Mouse (Mus musculus) fat pad, adult 2 months (tissue): Measurements from ENCODE around the gene Gbgt1.
"Not testable (repeated sequence)": the region's sequence is repeated elsewhere in the genome, so short reads cannot be mapped to it uniquely, and the experiment has no call there.

Source experiments
- DNase-seq: peaks from one replicate; pipeline ENCODE4 v3.0.0-alpha.2; 2011; ENCODE audit warnings: low read depth, low spot score; ENCODE audit errors: extremely low read depth

The Gbgt1 gene

DNA sequence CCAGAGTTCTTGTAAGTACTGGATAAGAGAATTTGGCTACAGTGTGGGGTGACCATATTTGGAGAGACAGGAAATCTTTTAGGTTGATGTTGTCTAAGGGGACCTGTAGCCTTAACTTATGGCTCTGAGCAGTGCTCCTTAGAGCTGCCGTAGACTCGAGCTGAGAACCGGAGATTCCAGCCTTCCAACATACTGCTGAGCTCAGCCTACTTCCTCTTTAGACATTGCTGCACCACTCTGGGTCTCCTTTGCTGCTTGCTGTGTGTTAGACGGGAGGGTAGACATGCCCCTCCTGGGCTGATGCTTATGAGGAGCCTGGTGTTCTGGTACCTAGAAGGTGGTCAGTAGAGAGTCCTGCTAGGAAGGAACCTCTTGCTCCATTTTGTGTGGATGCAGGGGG is 1.7 kb downstream of the Gbgt1 start:
- no peak for DNase-seq

DNA sequence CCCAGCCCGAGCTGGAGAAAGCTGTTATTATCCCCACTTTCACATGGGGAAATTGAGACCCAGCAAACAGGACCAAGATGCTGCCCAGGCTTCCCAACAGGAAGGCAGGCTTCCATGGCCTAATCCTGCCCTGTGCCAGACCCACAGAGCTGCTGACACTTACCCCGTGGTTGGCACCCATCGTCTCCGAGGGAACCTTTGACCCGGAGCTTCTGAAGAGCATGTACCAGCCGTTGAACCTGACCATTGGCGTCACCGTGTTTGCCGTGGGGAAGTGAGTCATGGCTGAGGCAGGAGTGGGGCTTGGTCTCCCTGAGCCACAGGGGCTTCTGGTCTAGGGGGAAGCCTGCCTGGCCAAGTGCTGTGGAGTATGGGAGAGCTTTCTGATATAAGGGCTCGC is 6.3 kb downstream of the Gbgt1 start:
- DNase-seq, result no peak

GRCm38 (mm10) chr2:28504676-28505075 is 8.0 kb downstream of the Gbgt1 start:
- no peak for DNase-seq

GRCm38 (mm10) chr2:28505795-28506194 is 9.1 kb downstream of the Gbgt1 start, which contains the start of gene Gm10134:
Gene Gm10134, plus strand, starts transcription at chr2:28506095.
- DNase-seq, result no peak

- no peak for DNase-seq
These were observed 9.6 kb downstream of the Gbgt1 start for GRCm38 (mm10) chr2:28506291-28506690.

GRCm38 (mm10) chr2:28511600-28511999 is 14.9 kb downstream of the Gbgt1 start:
- DNase-seq, result not testable (repeated sequence)

GRCm38 (mm10) chr2:28512798-28513401 is 16.2 kb downstream of the Gbgt1 start, which contains the start of gene Ralgds:
Gene Ralgds, plus strand, starts transcription at chr2:28513125.
- DNase-seq, result no peak

GRCm38 (mm10) chr2:28513431-28514370 is 17.0 kb downstream of the Gbgt1 start:
- DNase-seq, result no peak

- DNase-seq, result no peak
These were observed 17.8 kb downstream of the Gbgt1 start for GRCm38 (mm10) chr2:28514489-28514888.

DNA sequence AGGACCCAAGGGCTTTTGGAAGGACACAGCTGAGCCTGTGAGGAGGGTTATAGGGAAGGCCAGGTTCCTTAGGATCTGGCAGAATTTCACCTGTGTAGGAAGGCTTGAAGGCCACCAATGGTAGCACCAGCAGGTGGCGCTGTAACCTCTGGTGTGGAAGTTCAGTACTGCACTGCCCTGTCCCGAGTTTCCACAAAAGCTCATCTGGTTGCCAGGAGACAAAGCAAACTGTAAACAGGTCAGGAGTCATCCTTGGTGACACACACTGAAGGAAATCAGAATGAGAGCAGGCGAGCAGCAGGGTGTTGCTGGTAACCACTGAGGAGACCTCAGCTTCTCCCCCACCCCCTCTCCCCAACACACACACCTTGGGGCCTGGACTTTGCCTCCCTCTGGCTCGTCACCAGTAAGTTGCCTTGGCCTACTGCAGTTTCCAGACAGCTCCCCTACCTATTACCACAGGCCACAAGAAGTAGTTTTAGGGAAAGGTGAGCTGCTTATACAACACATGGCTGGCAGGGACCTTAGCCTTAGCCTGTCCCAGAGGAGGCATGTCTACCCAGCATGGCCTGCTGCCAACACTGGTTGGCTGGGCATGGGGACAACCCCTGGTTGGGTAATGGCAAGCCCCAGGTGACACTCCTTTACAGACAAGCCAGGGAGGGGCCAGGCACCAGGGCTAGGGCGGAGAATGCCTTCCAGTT is 20.7 kb downstream of the Gbgt1 start:
- DNase-seq, result peak; percentile 77

DNA sequence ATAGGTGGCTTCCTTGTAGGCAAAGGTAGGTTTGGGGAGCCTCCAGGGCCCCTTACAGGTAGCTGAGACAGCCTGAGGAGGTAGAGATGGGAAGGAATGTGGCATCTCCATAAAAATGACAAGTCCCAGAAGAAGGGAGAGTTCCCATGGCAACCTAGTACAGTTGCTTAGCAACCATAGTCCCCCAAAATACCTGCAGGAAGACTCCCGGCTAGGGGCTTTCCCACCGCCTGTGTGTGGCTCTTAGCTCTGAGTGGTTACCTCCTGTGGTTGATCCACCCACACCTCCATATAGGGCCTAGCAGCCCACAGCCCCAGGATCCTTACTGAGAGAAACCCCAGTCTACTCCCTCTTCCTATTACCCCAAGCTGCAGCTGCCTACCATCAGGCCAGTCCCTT is 21.5 kb downstream of the Gbgt1 start:
- DNase-seq, result no peak

DNA sequence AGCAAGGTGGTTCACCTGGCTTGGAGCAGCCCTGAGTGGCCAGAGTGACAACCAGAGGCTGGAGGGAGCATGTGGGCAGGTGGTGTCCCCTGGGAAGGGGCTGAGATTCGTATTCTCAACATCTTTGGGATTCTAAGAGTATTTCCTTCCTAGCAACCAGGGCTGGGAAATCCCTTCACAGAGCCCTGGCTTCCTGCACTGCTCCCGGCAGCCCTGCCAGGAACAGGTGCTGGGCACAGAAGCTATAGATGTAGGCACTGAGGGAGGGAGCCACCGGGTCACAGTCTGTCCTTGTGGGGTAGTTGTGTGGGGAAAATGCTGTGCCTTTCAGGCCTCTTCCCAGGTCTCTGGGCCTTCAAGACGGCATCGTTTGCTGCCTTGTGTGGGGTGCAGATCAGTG is 23.9 kb downstream of the Gbgt1 start:
- no peak for DNase-seq

- DNase-seq, result peak; percentile 75
These were observed 25.0 kb downstream of the Gbgt1 start for GRCm38 (mm10) chr2:28521571-28522151.

GRCm38 (mm10) chr2:28522166-28522565 is 25.5 kb downstream of the Gbgt1 start:
- DNase-seq, result no peak

GRCm38 (mm10) chr2:28523643-28524117 is 27.0 kb downstream of the Gbgt1 start:
- DNase-seq, result peak; percentile 85

DNA sequence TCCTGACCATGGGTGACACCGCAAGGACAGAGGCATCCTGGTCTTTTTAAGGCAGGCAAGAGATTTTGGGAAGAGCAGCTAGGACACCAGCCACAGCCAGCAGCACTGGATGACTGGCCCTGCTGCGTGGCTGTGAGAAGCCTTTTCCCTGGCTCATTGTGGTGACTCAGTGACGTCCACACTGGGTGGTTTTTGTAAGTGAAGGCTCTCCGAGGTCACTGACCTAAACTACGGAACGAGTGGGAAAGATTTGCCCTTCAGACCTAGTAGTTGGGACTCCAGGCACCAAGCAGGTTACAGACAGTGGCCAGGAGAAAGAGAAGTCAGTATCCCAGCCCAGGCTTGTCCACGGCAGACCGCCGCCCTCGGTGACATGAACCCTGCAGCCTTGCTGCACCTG is 27.7 kb downstream of the Gbgt1 start:
- DNase-seq, result no peak

GRCm38 (mm10) chr2:28525219-28525942 is 28.7 kb downstream of the Gbgt1 start:
- DNase-seq, result no peak

DNA sequence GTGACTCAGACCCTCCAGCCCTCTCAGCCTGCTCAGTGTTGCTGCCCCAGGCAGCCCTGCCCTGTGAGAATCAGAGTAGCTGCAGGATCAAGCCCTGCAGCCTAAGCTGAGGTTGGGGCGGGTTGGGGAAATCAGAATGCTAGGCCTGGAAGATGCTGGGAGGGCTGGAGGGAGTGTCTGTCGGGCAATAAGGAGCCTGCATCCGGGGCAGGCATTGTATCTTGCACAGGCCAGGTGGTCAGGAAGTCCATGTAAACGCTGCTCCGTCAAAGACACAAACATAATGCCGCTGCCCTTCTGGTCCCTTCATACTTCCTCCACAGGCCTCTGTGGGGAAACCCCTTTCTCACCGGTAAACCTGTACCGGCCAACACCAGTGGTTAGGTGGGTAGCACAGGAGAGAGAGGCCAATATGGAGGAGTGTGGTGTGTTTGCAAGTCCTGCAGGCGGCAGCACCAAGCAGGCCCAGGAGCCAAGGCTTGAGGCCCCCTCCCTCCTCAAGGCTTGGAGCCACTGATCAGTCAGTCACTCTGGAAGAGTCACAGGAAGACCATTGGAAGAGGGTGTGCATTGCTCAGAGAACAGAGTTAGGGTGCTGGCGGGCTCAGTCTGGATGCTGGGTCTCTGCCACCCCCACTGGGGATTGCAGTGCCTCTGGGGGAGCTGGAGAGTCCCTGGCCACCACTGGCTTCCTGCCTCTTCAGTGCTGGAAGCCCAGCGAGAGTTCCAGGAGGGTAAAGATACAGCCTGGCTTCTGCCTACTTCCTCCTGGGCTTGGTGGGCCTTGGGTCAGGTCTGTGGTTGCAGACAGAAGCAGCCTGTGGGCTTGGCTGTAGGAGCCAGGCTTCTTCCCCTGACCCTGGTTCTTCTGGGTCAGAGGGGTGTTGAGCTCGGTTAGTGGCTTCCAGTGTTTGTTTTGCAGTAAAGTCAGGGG is 29.5 kb downstream of the Gbgt1 start:
- DNase-seq, result no peak
